Mouse (Mus musculus): Measurements from ENCODE around the gene Helq.
A peak's percentile ranks its signal among the peaks of the same experiment; 100 is the strongest.

Gene Helq

DNA sequence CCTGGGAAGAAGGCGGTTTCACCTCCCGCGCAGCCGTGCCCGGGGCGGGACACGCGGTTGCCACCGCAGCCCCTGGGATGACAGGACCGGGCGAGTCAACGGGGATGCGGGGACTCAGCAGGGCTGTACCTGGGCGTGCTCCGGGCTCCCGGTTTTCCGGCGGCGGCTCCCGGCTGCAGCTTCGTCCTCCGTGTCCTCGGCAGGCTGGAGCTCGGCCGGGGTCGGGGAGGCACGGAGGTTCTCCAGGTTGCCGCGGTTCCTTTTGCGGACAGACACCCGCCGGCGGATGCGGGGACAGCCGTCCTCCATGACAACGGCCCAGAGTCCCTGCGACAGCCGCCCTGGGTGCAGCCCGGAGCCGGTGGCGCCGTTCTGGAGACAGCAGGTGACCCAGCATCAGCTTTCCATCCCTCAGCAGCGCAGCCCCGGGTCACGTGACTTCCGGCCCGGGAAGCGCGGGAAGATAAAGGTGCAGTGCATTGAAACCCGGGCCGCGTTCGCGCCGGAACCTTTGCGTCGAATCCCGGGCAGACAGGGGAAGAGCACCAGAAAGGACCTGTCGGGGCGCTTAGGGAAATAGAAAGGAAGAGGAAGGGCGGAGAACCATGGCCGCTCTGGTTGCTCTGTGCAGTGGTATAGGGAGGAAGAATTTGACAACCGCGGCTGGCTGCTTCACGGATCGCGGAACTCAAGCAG is at the start of gene Helq, which contains the start of gene Mrps18c:
Helq (minus strand) TSS at position 434 of the 696 bp plus-strand sequence.
Mrps18c (plus strand) TSS at position 463 of the 696 bp plus-strand sequence.
- DNase-seq = peak; percentile 90

DNA sequence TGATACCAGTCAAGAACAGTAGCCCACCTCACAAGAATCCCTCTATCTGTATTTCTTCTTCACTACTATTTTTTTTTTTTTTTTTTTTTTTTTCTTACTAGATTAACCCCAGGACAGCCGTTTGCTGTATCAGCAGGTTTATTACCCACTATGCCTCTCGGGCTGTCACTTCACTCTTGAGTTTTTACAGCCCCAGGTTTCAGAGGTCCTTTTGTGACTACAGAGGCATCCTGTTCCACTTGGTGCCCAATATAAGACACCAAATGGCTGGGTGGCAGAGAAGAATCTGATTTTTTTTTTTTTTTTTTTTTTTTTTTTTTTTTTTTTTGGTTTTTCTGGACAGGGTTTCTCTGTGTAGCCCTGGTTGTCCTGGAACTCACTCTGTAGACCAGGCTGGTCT is 48.7 kb upstream of the Helq start:
- no peak for DNase-seq

DNA sequence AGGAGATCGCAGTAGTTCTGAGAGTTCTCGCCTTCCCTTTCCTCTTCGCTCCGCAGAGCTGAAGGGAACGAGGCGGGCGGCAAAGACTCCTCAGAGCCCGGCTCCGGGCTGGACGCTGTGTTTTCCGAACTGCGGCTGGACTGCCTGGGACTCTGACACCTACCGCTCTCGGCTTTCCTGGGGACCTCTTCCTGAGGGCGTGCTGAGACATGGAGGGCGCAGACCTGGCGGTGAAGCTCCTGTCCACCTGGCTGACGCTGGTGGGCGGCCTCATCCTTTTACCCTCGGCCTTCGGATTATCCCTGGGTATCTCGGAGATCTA is 48.2 kb upstream of the Helq start:
- no peak for DNase-seq

DNA sequence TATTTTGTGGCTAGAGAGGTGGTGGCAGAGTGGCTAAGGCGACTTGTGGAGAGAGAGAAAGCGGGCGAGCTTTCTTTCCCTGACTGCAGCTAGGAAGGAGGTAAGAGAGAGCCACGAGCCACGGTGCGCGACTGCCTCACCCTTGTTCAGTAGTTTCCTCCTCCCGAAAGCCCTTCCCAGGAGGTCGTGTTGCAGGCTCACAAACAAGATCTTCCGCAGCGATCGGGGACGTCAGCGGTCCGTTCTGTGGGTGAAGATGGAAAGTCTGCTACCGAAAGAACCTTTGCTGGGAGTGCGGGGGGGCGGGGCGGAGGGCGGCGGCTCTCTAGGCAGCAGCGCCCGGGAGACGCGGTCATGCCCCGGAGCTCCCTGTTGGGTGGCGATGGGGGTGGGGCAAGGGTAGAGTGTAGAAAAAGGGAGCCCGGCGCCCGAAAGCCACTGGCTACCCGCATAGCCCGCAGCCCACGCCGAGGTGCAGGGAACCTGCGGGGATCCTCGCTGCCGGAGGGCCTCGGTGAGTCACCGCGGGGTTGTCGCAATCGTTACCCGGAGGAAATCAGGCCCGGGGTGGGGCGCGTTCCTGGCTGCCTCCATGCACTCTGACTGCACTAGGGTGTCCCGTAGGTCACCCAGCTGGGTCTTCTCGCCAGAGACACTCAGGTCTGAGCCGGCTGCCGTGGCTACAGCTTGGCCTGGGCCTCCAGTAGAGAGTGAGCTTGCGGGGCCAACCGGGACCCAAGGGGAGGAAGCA is 47.6 kb upstream of the Helq start:
- peak; percentile 40 for DNase-seq

DNA sequence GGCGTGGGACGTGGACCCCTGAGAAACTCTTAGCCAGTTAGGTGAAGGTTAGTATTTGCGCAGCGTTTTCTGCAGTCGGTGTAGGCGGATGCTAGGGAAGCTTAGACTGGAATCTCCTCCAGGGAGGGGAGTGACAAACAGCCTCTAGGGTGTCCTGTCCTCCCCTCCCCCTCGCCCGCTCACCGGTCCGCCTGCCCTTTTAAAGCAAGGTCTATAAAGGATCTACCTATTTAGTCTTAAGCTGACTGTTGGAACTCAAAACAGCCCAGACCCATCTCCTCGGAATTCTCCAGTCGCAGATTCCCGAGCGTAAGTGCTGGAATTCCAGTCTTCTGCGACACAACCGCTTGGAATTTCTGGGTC is 47.1 kb upstream of the Helq start, which contains the start of gene Gpat3:
Gpat3 (plus strand) TSS at position 229 of the 363 bp plus-strand sequence.
- DNase-seq = peak; percentile 18

DNA sequence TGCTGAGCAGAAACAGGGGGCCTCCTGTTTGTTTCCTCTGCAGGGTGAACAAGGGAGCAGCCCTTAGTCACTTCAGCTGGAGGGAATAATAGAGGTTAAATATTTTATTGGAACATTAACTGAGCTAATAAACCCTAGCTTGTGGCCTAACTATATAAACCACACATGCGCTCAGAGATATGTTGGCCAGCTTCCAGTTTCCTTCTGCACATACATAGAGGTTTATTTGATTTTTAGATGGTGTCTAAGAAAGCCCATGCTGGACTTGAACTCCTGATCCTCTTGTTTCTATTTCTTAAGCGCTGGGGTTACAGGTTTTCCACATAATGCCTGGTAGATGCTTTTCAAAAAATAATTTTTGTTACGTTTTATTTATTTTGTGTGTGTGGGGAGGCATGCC is 46.1 kb upstream of the Helq start:
- no peak for DNase-seq

DNA sequence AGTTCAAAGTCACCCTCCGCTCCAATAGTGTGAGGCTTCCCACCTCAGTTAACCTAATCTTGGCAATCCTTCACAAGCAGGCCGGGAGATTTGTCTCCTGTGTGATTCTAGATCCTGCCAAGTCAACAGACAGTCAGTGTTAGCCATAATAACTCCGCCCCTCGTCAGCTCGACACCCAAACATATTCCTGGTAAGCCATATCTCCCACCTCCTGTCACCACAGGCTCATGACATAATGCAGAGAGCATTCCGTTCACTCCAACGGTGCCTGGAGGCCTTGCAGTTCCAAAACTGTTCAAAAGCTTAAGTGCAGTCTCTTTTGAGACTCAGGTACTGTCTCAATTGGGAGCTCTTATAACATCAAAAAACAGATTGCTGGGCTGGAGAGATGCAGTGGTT is 39.5 kb upstream of the Helq start:
- DNase-seq = no peak

DNA sequence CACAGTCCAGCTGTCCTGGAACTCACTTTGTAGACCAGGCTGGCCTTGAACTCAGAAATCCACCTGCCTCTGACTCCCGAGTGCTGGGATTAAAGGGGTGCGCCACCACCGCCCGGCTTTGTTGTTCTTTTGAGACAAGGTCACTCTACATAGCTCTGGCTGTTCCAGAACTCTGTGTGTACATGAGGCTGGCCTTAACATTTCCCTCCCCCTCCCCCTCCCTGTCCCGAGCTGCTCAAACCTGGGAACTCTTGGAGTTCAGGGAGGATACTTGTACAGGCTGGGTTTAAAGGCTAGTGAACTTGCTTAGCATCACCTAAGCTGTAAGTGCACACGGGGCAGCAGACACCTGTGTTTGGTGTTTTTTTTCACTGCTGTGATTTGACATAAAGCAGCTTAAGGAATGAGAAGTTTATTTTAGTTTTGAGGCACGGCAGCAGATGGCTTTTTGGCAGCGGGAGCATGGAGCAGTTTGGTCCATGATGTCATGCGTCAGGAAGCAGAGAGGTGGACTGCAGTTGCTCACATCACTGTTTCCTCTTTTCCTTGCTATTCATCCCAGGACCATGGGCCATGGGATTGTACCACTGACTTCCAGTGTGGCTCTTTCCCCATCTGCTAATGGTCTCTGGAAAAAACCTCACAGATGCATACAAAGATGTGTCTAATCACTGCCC is 37.6 kb upstream of the Helq start:
- DNase-seq = no peak

DNA sequence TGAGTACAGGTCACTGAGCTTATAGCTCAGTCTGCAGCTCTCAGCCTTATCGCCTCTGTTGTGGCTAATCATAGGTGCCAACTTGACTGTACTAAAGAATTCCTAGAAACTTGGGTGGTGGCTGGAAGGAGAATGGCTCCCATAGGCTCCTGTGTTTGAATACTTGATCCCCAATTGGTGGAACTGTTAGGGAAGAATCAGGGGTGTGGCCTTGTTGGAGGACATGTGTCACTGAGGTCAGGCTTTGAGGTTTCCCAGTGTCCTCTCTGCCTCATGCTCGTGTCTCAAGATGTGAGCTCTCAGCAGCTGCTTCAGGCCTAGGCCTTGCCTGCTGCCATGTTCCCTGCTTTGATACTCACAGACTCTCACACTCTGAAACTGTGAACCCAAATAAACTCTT is 35.4 kb upstream of the Helq start:
- DNase-seq = no peak

DNA sequence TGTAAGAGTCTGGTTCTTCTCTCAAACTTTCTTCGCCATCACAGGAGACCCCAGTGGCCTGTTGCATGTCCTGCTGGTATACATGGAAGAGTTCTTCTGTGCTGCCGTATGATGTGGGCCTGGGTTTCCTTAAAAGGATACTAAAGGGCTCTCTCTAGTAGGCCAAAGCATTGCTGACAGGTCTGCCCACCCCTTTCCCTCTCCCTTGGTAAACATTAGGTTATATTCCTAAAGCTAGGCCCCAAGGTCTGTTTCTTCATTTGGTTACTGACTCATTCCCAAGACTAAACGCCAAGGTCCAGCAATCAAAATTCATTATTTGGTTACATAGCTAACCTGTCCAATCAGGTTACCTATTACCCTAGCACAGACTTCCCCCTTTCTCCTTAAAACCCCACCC is 34.3 kb upstream of the Helq start:
- DNase-seq = no peak

DNA sequence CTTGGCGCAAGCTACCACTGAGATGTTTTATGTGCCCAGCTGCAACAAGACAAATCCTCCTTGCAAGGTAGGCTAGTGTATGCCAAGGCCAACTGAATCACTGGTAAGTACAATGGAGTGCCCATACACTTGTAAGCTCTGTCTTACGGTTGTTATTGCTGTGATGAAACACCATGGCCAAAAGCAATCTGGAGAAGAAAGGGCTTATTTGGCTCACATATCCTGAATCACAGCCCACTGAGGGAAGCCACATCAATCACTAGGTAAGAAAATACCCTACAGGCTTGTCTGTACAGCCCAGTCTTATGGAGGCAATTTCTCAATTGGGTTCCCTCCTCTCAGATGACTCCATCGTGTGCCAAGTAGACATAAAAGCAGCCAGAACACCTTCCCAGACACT is 30.3 kb upstream of the Helq start:
- no peak for DNase-seq

DNA sequence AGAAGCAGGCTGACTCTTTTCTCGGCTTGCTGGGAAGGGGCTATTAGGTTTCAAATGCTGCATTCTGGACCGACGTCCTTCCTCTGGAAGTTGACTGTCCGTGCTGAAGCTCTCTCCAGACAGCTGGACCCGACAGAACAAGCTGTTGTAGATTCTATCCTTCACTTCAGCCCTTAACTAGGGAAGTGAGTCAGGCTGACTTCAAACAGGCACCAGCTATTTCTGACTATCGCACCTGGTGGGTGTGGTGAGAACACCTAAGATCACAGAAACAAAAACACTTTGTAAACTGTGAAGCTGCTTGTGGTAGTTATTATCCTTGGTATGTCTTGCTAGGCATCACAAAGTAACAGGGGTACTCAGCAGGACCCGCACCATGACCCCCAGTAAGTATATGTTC is 28.1 kb upstream of the Helq start:
- DNase-seq = no peak

DNA sequence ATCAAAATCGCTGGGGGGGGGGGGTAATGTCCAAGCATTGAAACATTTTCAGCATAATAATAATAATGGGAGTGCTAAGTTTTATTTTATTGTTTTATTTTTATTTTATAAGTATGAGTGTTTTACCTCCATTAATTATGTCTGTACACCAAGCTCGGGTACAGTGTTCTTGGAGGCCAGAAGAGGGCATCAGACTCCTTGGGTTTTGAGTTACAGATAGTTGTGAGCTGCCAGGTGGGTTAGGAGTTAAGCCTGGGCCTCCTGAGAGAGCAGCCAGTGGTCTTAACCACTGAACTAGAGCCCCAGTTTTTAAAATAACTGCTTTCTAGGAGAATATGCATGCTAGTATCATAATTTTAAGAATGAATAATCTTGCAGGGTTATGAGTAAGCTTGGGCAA is 27.6 kb upstream of the Helq start:
- no peak for DNase-seq

DNA sequence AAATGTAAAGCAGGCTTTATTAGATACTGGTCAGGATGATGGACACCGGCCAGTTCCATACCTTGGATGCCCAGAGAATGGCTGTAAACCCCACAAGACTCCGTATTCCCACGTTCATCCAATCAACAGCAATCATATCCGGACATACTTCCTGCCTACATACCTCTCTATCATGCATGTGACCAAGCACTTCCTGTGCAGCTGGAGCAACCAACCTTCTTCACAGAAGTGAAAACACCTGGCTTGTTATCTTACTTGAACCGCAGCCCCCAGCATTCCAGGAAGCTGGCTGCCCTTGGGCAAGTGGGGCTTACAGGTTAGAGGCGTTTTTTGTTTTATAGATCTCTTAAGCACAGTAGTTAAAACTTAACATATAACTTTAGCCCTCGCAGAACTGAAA is 24.4 kb upstream of the Helq start:
- DNase-seq = no peak

DNA sequence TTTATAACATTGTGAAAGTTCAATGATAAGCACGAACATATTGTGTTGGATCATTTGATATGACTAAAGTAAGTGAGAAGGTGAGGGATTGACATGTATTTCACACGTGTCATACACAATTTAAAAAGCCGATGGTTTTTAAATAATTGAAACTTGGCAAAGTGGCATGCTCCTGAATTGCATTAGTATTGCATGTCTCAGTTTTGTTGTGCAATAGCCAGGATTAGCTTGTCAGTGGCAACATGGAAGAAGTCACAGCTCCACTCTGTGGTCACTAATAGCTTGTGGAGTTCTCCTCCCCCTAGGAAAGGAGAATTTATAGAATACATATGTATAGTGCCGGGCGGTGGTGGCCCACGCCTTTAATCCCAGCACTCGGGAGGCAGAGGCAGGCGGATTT is 23.0 kb upstream of the Helq start:
- no peak for DNase-seq

DNA sequence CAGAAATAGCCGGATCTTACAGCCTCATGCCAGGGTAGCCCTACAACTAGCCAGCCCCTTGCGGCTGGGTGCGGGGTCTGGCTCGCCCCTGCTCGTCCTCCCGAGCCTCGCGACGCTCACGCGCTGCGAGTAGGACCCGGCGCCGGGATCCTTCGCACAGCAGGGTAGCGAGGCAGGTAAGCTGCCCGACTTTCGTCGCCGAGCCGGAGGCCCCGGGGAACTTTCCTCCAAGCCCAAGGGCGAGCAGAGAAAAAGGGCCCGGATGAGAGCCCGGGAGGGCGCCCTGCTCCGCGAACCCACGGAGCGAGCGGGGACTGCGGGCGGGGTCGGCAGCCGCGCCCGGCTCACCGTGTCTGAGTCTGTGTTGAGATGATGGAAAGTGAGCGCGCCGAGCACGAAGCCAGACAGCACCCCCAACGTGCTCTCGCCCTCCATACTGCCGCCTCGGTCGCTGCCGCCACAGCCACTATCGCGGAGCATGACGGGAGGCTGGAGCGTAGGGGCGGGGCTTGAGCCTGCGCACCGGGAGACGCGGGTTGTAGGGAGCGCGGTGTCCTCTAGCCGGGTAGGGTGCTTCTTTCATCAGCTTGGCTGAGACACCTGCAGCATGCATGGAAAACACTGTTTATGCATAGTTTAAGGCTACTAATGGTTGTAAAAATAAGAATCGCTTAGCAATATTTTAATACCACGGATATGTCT is 22.2 kb upstream of the Helq start, which contains the start of gene Abraxas1:
Abraxas1 (minus strand) TSS at position 483 of the 702 bp plus-strand sequence.
- peak; percentile 80 for DNase-seq

DNA sequence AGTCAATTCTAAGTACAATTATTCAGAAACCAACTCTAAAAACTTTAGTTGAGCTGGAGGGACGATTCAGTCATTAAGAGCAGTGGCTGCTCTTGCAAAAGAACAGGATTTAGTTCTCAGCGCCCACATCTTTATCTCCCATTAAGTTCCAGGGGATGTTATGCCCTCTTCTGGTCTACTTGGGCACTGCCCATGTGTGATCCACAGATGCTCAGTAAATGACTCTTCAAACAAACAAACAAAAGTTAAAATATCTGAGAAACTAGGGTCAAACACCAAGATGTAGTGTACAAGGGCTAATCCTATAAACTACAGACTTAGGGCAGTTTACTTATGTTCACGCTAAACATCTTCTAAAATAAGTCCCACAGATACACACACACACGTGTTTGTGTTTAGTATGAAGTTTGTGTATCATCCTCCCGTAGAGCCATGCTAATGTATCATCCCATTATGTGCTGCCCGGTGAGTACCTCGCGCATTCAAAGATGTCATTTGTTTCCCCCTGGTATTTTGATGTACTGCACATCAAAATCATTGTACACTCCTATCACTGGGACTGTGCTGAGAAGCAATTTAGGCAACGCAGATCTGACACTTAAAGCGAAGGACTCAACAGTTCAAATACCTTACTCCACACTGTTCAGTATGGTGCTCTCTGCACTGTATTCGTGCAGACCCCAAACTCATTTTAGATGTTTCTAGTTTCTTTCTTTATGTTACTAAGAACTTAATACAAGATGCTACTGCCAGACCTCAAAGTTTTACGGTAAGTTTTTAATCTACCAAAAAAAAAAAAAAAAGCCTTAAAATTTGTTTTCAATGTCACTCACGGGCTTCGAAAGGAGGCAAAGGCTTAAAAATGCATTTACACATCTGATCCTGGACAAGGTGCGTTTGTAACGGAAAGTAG is 21.4 kb upstream of the Helq start:
- no peak for DNase-seq

DNA sequence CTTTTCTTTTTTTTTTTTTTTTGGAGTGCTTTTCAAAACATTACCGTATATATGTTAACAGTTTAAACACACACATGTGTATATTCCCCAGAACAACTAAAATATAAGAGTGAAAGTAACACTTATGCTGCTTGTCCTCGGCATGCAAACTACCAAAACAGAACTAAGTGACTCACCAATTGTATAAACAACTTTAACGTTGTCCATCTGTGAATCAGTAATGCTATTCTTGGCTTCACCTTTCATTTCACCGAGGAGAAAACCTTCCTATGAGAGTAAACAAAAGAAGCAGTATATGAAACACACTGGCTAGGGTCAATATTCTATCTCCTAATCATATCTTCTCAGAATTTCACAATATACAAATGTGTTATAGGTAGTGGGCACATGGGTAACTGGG is 19.9 kb upstream of the Helq start:
- DNase-seq = no peak

DNA sequence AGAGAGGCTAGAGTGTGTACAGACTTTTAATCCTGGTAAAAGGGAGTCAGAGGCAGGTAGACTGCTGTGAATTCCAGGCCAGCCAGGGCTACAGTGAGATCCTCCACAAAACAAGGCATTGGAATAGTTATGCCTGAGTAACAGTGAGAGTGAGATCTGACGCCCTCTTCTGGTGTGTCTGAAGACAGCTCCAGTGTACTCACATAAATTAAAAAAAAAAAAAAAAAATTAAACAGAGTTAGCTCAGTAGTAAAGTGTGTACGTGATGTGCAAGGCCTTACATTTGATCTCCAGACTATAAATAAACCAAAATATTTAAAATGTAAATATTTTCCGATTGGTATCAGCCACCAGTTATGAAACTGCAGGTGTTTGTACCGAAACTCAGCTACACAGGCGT is 4.3 kb downstream of the Helq start:
- no peak for DNase-seq

DNA sequence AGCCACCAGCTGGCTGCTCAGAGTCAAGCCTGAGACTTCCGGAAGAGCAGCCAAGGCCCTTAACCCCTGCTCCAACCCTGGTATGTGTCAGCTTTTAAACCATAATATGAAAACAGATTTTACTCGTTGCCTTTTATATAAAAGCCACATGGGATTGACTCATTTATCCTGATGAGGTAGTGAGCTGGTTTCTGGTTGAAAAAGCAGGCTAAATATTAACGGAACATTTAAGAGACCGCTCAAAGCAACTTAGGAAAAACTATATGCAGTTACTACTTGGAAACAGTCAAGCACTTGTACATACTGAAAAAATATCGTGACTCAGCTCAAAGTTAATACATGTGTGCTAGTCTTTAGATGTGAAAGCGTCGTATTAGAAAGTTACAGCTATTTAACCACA is 6.1 kb downstream of the Helq start:
- no peak for DNase-seq

DNA sequence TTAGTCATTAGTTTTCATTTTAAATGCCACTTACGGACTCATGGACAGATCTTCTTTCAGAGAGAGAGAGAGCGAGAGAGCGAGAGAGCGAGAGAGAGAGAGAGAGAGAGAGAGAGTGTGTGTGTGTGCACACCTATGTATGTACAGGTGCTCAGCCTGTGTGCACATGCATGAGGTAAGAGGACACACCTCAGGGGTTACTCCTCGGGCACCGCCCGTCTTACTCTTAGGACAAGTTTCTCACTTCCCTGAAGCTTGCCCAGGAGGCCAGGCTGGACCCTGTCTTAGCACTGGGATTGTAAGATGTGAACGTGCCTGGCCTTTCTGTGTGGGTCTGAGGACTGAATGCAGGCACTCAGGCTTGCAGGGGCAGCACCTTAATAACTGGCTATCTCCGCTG is 10.9 kb downstream of the Helq start:
- DNase-seq = no peak

DNA sequence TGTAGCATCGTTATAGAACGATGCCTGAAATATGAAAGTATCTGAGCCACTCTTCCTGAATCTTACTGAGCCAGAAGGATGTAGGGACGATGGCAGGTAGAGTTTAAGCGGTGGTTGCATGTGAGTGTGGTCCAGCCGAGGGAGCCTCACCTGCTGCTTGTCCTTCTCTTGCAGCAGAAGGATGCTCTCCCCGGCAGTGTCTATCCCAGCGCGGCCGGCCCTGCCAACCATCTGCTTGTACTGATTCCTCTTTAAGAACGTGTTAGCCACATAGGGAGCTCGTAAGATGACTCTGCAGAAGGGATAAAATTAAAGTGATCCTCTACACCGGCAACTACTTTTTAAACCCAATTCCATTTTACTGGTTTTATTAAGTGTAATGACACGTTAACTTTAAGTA is 19.4 kb downstream of the Helq start:
- DNase-seq = no peak

Data from right cerebral cortex, postnatal 4 days (tissue).